Mouse (Mus musculus) heart, embryonic 11.5 days (tissue): ENCODE measurements around the gene Tbc1d2. TPM values are rescaled to one million over a fixed set of nuclear protein-coding genes. Genes with fewer than 3 reads are reported as not detected.
A peak's percentile ranks its signal among the peaks of the same experiment; 100 is the strongest.

ENCODE experiments used
- ATAC-seq: fragments of 200-750 bp; cut with Nextera tagmentation; replicated peaks from 2 replicates; pipeline ENCODE4 v1.8.0; 2017; ENCODE audit warnings: moderate library complexity; ENCODE audit not compliant: insufficient number of reproducible peaks, low FRiP score, low TSS enrichment
- H3K27ac ChIP-seq: fragments of 300-500 bp; sonication (generic); 2 replicates; pipeline ENCODE4 v1.5.1; 2014; ENCODE audit warnings: mild to moderate bottlenecking, low read depth, low read length
- H3K27me3 ChIP-seq: fragments of 300-500 bp; sonication (generic); 2 replicates; pipeline ENCODE4 v1.6.1; 2014; ENCODE audit warnings: mild to moderate bottlenecking, low read length, mixed read lengths; ENCODE audit not compliant: control insufficient read depth, insufficient read depth
- H3K36me3 ChIP-seq: fragments of 300-500 bp; sonication (generic); 2 replicates; pipeline ENCODE4 v1.6.1; 2014; ENCODE audit warnings: mild to moderate bottlenecking, low read length, moderate library complexity, mixed read lengths; ENCODE audit not compliant: control insufficient read depth, insufficient read depth
- H3K4me1 ChIP-seq: fragments of 300-500 bp; sonication (generic); 2 replicates; pipeline ENCODE4 v1.6.1; 2014; ENCODE audit warnings: low read length; ENCODE audit not compliant: control insufficient read depth, insufficient read depth
- H3K4me2 ChIP-seq: fragments of 300-500 bp; sonication (generic); 2 replicates; pipeline ENCODE4 v1.6.1; 2014; ENCODE audit warnings: mild to moderate bottlenecking, moderate library complexity
- H3K4me3 ChIP-seq: fragments of 300-500 bp; sonication (generic); 2 replicates; pipeline ENCODE4 v1.5.1; 2014; ENCODE audit warnings: low read depth, low read length
- H3K9ac ChIP-seq: fragments of 300-500 bp; sonication (generic); 2 replicates; pipeline ENCODE4 v1.6.1; 2014; ENCODE audit warnings: mild to moderate bottlenecking, low read depth, low read length, moderate library complexity
- H3K9me3 ChIP-seq: fragments of 300-500 bp; sonication (generic); replicated peaks from 2 replicates; pipeline ENCODE4 v1.6.1; 2016; ENCODE audit warnings: low read length; ENCODE audit not compliant: control insufficient read depth
- WGBS: fragments of 180-500 bp; shearing (Covaris S2); extraction: QIAGEN DNeasy Blood & Tissue Kit; methylation state at CpG from one replicate; pipeline ENCODE4 v1.1.7; 2014; ENCODE audit not compliant: insufficient replicate concordance; 5-methylcytosine and 5-hydroxymethylcytosine counted together
- polyA plus RNA-seq: library from polyadenylated mRNA; unstranded; fragments of >200 nt; fragmentation: Nextera tagmentation; extraction: Ambion mirVana; gene quantifications from 2 replicates; pipeline ENCODE4 v1.2.1, GENCODE M21; 2014

Gene Tbc1d2
- polyA plus RNA-seq, 1 experiment from 2014 or later, result 0.30 TPM

DNA sequence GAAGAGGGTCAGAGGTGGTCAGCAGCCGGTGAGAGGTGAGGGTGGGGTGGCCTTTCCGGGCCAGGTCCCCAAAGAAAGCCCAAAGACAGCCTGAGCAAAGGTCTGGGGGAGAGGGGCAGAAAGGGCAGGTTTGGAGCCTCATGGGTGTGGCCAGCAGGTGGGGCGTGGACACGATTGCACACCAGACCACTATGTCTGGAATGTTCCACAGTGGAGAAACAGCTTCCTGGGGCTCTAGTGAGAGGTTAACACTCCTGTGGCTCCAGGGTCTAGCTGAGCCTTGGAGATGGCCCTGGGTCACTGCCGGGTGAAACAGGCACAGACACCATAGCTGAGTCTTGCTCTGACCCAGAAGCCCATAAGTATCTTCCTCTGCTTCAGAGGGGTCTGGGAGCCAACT lies 27.0 kb downstream of the Tbc1d2 start:
- peaks cover 18% of the 10 kb centered on the region for H3K27me3 ChIP-seq
- H3K4me3 ChIP-seq, result no peak overlapping the region
- H3K4me1 ChIP-seq, result 0 out of 2 replicates have a peak, but pooled peaks cover 3% of the 10 kb centered on the region
- H3K9ac ChIP-seq, result no peak overlapping the region
- no peaks in the 10 kb centered on the region for H3K36me3 ChIP-seq
- 71% methylated on average over 5 of the region's 5 CpGs for WGBS
- H3K4me2 ChIP-seq, result no peak overlapping the region
- no peak overlapping the region for H3K27ac ChIP-seq
- ATAC-seq, result no peak
- no peaks in the 10 kb centered on the region for H3K9me3 ChIP-seq

DNA sequence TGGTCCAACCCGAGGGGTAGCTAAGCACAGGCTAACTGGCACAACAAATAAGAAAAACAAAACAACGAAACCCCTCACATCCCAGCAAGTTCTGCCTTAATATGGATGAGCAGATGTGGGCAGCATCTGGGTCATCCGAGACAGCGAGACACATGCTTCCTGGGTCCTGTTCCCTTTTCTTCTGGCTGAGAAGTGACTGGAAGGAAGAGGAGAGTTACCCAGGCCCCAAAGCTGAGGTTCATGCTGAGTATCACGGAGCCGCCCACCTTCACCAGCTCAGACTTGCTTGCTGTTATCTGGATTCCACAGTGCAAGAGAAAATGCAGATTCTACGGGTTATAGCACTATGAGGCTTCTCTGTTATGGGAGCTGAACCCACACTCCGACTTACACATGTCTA lies 29.1 kb downstream of the Tbc1d2 start:
- 74% methylated on average over 8 of the region's 8 CpGs for WGBS

DNA sequence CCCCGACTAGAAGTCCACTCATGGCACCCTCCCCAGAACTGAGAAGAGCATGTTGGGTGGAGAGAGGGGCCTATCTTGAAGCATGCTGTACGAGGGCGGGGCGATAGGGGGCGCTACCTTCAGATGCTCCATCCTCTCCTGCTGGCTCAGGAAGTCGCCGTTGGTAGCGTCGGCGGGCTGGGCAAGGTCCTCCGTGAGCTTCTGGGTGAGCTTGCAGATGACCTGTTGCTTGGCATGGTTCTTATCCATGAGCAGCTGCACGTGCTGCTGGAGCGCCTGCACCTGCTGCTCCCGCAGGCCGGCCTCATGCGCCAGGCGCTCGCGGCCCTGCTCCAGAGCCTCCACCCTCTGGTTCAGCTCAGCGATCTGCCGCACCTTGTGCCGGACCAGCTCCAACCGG lies 29.7 kb downstream of the Tbc1d2 start:
- WGBS, result 15% methylated on average over 23 of the region's 23 CpGs
- H3K4me2 ChIP-seq, result peak overlapping the region; percentile 38
- ATAC-seq, result no peak
- H3K36me3 ChIP-seq, result no peaks in the 10 kb centered on the region
- H3K4me1 ChIP-seq, result 0 out of 2 replicates have a peak, but pooled peaks cover 3% of the 10 kb centered on the region
- H3K27me3 ChIP-seq, result peaks cover 22% of the 10 kb centered on the region
- no peak overlapping the region for H3K9ac ChIP-seq
- H3K9me3 ChIP-seq, result no peaks in the 10 kb centered on the region
- 0 out of 2 replicates have a peak overlapping the region, but pooled peaks have one; percentile 6 for H3K4me3 ChIP-seq
- no peak overlapping the region for H3K27ac ChIP-seq

More for the DNA sequence above, 29.1 kb downstream of the Tbc1d2 start:
- Histone ChIP-seq H3K36me3 (no peaks in the 10 kb centered on the region), H3K9ac (no peak overlapping the region), H3K27me3 (peaks cover 18% of the 10 kb centered on the region), H3K4me1 (0 out of 2 replicates have a peak, but pooled peaks cover 3% of the 10 kb centered on the region), H3K4me3 (no peak overlapping the region), H3K4me2 (no peak overlapping the region), H3K27ac (no peak overlapping the region), H3K9me3 (no peaks in the 10 kb centered on the region)
- ATAC-seq, result no peak

DNA sequence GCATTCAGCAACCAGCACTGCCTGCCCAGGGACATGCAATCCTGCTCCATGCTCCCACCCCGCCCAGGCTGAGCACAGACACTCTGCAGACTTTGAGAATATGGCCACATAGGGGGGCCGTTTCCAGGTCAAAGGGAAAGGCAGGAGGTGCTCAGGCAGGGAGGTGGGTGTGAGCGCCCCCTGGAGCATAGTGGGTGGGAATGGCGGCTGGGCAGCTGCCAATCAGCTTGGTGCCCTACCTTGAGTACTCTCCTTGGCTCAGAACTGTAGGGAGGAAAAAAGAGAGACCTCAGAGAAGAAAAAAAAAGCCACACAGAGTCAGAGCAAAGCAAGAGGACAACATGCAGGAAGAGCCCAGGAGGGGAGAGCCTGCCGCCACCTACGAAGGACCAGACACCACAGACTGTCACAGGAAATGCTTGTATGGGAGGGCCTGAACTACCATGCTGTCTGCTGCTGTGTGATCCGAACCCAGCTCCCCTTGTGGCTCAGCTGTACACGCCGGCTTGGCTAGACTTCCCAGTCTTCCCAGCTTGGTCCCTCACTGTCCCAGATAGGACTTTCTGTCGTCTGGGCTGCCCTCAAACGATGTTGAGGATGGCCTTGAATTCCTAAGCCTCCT lies 31.7 kb downstream of the Tbc1d2 start:
- Histone ChIP-seq H3K9ac (no peak overlapping the region), H3K4me3 (no peak overlapping the region), H3K36me3 (no peaks in the 10 kb centered on the region), H3K4me1 (0 out of 2 replicates have a peak, but pooled peaks cover 3% of the 10 kb centered on the region), H3K27me3 (peaks cover 40% of the 10 kb centered on the region), H3K9me3 (no peaks in the 10 kb centered on the region), H3K4me2 (no peak overlapping the region), H3K27ac (no peak overlapping the region)
- 57% methylated on average over 11 of the region's 11 CpGs for WGBS
- ATAC-seq, result no peak

DNA sequence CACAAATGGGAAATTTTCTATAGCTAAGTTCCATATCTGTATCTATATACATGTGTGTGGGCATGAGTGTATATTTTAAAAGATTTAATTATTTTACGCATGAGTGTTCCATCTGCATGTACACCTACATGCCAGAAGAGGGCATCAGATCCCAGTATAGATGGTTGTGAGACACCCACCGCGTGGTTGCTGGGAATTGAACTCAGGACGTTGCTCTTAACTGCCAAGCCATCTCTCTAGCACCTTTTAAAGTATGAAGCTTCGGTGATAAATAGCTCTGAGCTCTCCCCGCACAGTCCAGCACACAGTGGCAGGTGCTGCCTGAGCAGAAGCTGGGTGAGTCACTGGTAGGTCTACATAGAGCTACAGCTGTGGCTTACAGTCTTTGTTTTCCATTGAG lies 32.6 kb downstream of the Tbc1d2 start:
- H3K27me3 ChIP-seq, result peaks cover 40% of the 10 kb centered on the region
- WGBS, result 70% methylated on average over 6 of the region's 6 CpGs

DNA sequence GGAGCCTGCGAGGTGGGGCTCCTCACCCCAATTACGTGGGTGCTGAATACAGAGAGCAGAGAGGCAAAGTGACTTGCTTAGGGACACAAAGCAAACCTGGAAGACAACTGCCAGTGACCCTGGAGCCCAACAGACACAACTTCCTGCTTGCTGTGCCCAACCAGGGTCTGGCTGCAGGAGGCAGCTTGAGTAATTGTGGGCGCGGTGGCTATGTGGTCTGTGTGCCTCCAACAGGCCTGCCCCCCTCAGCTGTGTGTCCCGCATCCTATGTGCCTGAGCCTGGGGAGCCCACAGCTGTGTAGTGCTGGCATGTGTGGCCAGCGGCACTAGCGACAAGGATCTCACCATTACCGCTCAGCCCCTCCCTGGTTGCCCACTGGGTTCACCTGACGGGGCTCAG lies 35.4 kb downstream of the Tbc1d2 start:
- WGBS, result 65% methylated on average over 9 of the region's 9 CpGs
- H3K27ac ChIP-seq, result no peak overlapping the region
- H3K4me1 ChIP-seq, result no peaks in the 10 kb centered on the region
- H3K9me3 ChIP-seq, result no peaks in the 10 kb centered on the region
- no peak overlapping the region for H3K9ac ChIP-seq
- H3K36me3 ChIP-seq, result no peaks in the 10 kb centered on the region
- peaks cover 31% of the 10 kb centered on the region for H3K27me3 ChIP-seq
- no peak overlapping the region for H3K4me3 ChIP-seq
- ATAC-seq, result no peak
- no peak overlapping the region for H3K4me2 ChIP-seq

More for the DNA sequence above, 32.6 kb downstream of the Tbc1d2 start:
- H3K4me2 ChIP-seq, result no peak overlapping the region
- H3K9me3 ChIP-seq, result no peaks in the 10 kb centered on the region
- H3K9ac ChIP-seq, result no peak overlapping the region
- H3K4me1 ChIP-seq, result 0 out of 2 replicates have a peak, but pooled peaks cover 3% of the 10 kb centered on the region
- H3K4me3 ChIP-seq, result no peak overlapping the region
- no peak overlapping the region for H3K27ac ChIP-seq
- no peaks in the 10 kb centered on the region for H3K36me3 ChIP-seq
- ATAC-seq, result no peak

DNA sequence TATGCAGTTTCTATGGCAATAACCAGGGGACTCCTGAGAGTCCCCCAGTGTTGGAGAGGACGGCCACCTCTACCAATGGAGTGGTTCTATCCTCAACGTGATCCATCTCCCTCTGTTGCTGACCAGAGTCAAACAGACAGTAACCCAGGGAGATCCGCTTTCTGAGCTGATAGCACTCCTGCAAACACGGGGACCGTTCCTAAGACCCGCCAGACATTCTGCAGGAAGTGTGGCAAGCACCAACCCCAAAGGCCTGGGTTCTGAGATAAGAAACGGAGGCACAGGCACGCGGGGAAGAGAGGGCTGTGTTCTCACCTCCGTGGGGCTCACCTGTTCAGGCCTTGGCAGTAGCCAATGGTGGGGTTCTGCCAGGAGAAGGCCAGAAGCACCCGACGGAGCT lies 36.4 kb downstream of the Tbc1d2 start:
- Histone ChIP-seq H3K4me3 (no peak overlapping the region), H3K27ac (no peak overlapping the region), H3K9ac (no peak overlapping the region), H3K36me3 (no peaks in the 10 kb centered on the region), H3K27me3 (peaks cover 36% of the 10 kb centered on the region), H3K9me3 (no peaks in the 10 kb centered on the region), H3K4me1 (no peaks in the 10 kb centered on the region), H3K4me2 (no peak overlapping the region)
- ATAC-seq, result no peak
- WGBS, result 51% methylated on average over 12 of the region's 12 CpGs

DNA sequence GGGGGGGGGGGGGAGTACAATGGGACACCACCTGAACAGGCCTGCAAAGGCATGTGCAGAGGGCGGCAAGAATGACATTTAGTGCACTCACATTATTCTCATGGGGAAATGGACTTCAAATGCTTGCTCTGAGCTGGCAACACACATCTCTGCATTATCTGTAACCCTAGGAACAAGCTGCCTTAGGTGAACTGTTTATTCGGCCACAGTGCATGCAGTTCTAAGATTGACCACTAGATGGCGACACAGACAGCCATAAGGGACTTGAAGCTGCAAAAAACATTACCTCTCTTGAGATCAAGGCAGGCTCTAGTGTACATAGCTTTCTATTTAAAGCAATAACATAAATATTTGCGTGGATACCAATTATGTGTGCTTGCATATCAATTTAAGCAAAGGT lies 38.8 kb downstream of the Tbc1d2 start:
- no peaks in the 10 kb centered on the region for H3K9me3 ChIP-seq
- H3K36me3 ChIP-seq, result no peaks in the 10 kb centered on the region
- ATAC-seq, result no peak
- H3K27ac ChIP-seq, result no peak overlapping the region
- peaks cover 57% of the 10 kb centered on the region for H3K27me3 ChIP-seq
- H3K4me3 ChIP-seq, result no peak overlapping the region
- H3K9ac ChIP-seq, result no peak overlapping the region
- H3K4me1 ChIP-seq, result no peaks in the 10 kb centered on the region
- no peak overlapping the region for H3K4me2 ChIP-seq
- WGBS, result 0% methylated on average over 4 of the region's 4 CpGs

DNA sequence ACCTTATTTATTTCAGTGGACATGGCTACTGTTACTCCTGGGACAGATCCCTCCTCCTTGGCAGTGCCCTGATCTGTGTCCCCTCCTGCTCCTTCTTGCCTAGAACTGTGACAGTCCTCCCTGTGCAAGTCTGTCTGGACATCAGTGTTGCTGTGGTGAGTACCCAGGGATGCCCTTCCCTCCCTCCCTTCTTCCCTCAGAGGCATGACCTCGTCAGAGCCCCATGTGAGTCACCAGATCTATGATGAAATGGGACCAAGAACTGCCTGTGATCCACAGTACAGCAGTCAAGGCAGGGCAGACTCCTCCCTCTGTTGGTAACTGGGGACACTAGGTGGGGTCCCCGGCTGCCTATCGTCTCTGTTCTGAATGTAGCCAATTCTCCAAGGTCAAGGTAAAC lies 42.4 kb downstream of the Tbc1d2 start:
- no peaks in the 10 kb centered on the region for H3K4me1 ChIP-seq
- H3K9me3 ChIP-seq, result no peaks in the 10 kb centered on the region
- H3K36me3 ChIP-seq, result no peaks in the 10 kb centered on the region
- no peak overlapping the region for H3K4me2 ChIP-seq
- H3K9ac ChIP-seq, result no peak overlapping the region
- ATAC-seq, result no peak
- WGBS, result 74% methylated on average over 3 of the region's 3 CpGs
- peaks cover 68% of the 10 kb centered on the region for H3K27me3 ChIP-seq
- H3K27ac ChIP-seq, result no peak overlapping the region
- H3K4me3 ChIP-seq, result no peak overlapping the region
